Mouse (Mus musculus) liver, embryonic 15.5 days (tissue): ENCODE measurements at regions not wholly inside any gene's neighbourhood (a gene's known extent, or its start where the extent isn't known, plus 50 kb on each side); places are given as distances from the start of the nearest gene placed in this dataset.

ENCODE experiments used
- ATAC-seq: fragments of 200-750 bp; cut with Nextera tagmentation; 2 replicates; pipeline ENCODE4 v1.8.0; 2017; ENCODE audit warnings: moderate number of reproducible peaks, mild to moderate bottlenecking, moderate library complexity; ENCODE audit not compliant: insufficient read depth
- H3K27ac ChIP-seq: fragments of 300-500 bp; sonication (generic); replicated peaks from 2 replicates; pipeline ENCODE4 v1.5.1; 2015; ENCODE audit warnings: mild to moderate bottlenecking, inconsistent platforms
- H3K27me3 ChIP-seq: fragments of 300-500 bp; sonication (generic); 2 replicates; pipeline ENCODE4 v1.6.1; 2015; ENCODE audit warnings: mild to moderate bottlenecking, inconsistent platforms
- H3K36me3 ChIP-seq: fragments of 300-500 bp; sonication (generic); replicated peaks from 2 replicates; pipeline ENCODE4 v1.6.1; 2015; ENCODE audit warnings: moderate library complexity, mild to moderate bottlenecking, inconsistent platforms
- H3K4me1 ChIP-seq: fragments of 300-500 bp; sonication (generic); replicated peaks from 2 replicates; pipeline ENCODE4 v1.6.1; 2015; ENCODE audit warnings: inconsistent platforms
- H3K4me2 ChIP-seq: fragments of 300-500 bp; sonication (generic); 2 replicates; pipeline ENCODE4 v1.6.1; 2015; ENCODE audit warnings: moderate library complexity, mild to moderate bottlenecking, inconsistent platforms
- H3K4me3 ChIP-seq: fragments of 300-500 bp; sonication (generic); replicated peaks from 2 replicates; pipeline ENCODE4 v1.5.1; 2015; ENCODE audit warnings: mild to moderate bottlenecking, inconsistent platforms
- H3K9ac ChIP-seq: fragments of 300-500 bp; sonication (generic); 2 replicates; pipeline ENCODE4 v1.6.1; 2015; ENCODE audit warnings: moderate library complexity, mild to moderate bottlenecking, inconsistent platforms
- H3K9me3 ChIP-seq: fragments of 300-500 bp; sonication (generic); replicated peaks from 2 replicates; pipeline ENCODE4 v1.6.1; 2016; ENCODE audit warnings: inconsistent platforms
- WGBS: fragments of 180-500 bp; shearing (Covaris S2); methylation state at CpG from one replicate; pipeline ENCODE4 v1.1.7; 2015; ENCODE audit warnings: mixed read lengths; ENCODE audit not compliant: insufficient replicate concordance; 5-methylcytosine and 5-hydroxymethylcytosine counted together

- WGBS, result 52% methylated on average over 1 of the region's 1 CpGs
- H3K9ac ChIP-seq, result no peak overlapping the region
Observed at GRCm38 (mm10) chr10:17368636-17369035, 354.4 kb upstream of the Cited2 start.

GRCm38 (mm10) chr10:17372905-17373304 is 350.1 kb upstream of the Cited2 start:
- Histone ChIP-seq H3K4me2 (no peak overlapping the region), H3K9me3 (no peaks in the 10 kb centered on the region), H3K9ac (no peak overlapping the region), H3K36me3 (no peaks in the 10 kb centered on the region), H3K27ac (no peak overlapping the region), H3K4me1 (no peaks in the 10 kb centered on the region), H3K27me3 (no peaks in the 10 kb centered on the region), H3K4me3 (no peak overlapping the region)
- WGBS, result 64% methylated on average over 2 of the region's 2 CpGs
- no peak for ATAC-seq

More at GRCm38 (mm10) chr10:17368636-17369035, 354.4 kb upstream of the Cited2 start:
- no peaks in the 10 kb centered on the region for H3K27me3 ChIP-seq
- H3K4me2 ChIP-seq, result no peak overlapping the region
- H3K4me3 ChIP-seq, result no peak overlapping the region
- ATAC-seq, result no peak
- no peaks in the 10 kb centered on the region for H3K4me1 ChIP-seq
- no peak overlapping the region for H3K27ac ChIP-seq
- no peaks in the 10 kb centered on the region for H3K9me3 ChIP-seq
- H3K36me3 ChIP-seq, result no peaks in the 10 kb centered on the region

- no peak overlapping the region for H3K4me2 ChIP-seq
- 55% methylated on average over 2 of the region's 2 CpGs for WGBS
- no peak overlapping the region for H3K4me3 ChIP-seq
- H3K36me3 ChIP-seq, result no peaks in the 10 kb centered on the region
- H3K27me3 ChIP-seq, result no peaks in the 10 kb centered on the region
- no peak overlapping the region for H3K27ac ChIP-seq
- H3K9me3 ChIP-seq, result no peaks in the 10 kb centered on the region
- ATAC-seq, result no peak
- H3K9ac ChIP-seq, result no peak overlapping the region
- no peaks in the 10 kb centered on the region for H3K4me1 ChIP-seq
Observed at GRCm38 (mm10) chr10:17374047-17374446, 349.0 kb upstream of the Cited2 start.

- no peaks in the 10 kb centered on the region for H3K27me3 ChIP-seq
- no peak overlapping the region for H3K9ac ChIP-seq
- 56% methylated on average over 6 of the region's 6 CpGs for WGBS
- no peaks in the 10 kb centered on the region for H3K4me1 ChIP-seq
- H3K27ac ChIP-seq, result no peak overlapping the region
- no peaks in the 10 kb centered on the region for H3K36me3 ChIP-seq
- H3K4me3 ChIP-seq, result no peak overlapping the region
- no peaks in the 10 kb centered on the region for H3K9me3 ChIP-seq
- no peak overlapping the region for H3K4me2 ChIP-seq
- ATAC-seq, result no peak
Observed at GRCm38 (mm10) chr10:17382990-17383389, 340.0 kb upstream of the Cited2 start.

- no peaks in the 10 kb centered on the region for H3K4me1 ChIP-seq
- H3K4me2 ChIP-seq, result no peak overlapping the region
- no peak for ATAC-seq
- H3K27ac ChIP-seq, result no peak overlapping the region
- no peaks in the 10 kb centered on the region for H3K27me3 ChIP-seq
- no peaks in the 10 kb centered on the region for H3K9me3 ChIP-seq
- H3K9ac ChIP-seq, result no peak overlapping the region
- 36% methylated on average over 1 of the region's 1 CpGs for WGBS
- no peaks in the 10 kb centered on the region for H3K36me3 ChIP-seq
- H3K4me3 ChIP-seq, result no peak overlapping the region
Observed at GRCm38 (mm10) chr10:17385181-17385580, 337.8 kb upstream of the Cited2 start.

GRCm38 (mm10) chr10:17387296-17387695 is 335.7 kb upstream of the Cited2 start:
- no peaks in the 10 kb centered on the region for H3K27me3 ChIP-seq
- H3K9ac ChIP-seq, result no peak overlapping the region
- H3K4me1 ChIP-seq, result no peaks in the 10 kb centered on the region
- 64% methylated on average over 4 of the region's 4 CpGs for WGBS
- no peaks in the 10 kb centered on the region for H3K36me3 ChIP-seq
- ATAC-seq, result no peak
- no peak overlapping the region for H3K4me2 ChIP-seq
- no peaks in the 10 kb centered on the region for H3K9me3 ChIP-seq
- H3K4me3 ChIP-seq, result no peak overlapping the region
- no peak overlapping the region for H3K27ac ChIP-seq

- no peaks in the 10 kb centered on the region for H3K27me3 ChIP-seq
- no peak overlapping the region for H3K4me3 ChIP-seq
- H3K9me3 ChIP-seq, result no peaks in the 10 kb centered on the region
- no peaks in the 10 kb centered on the region for H3K4me1 ChIP-seq
- no peak for ATAC-seq
- H3K9ac ChIP-seq, result no peak overlapping the region
- 74% methylated on average over 8 of the region's 8 CpGs for WGBS
- H3K36me3 ChIP-seq, result no peaks in the 10 kb centered on the region
- no peak overlapping the region for H3K27ac ChIP-seq
- H3K4me2 ChIP-seq, result no peak overlapping the region
Observed at GRCm38 (mm10) chr10:17395495-17396224, 327.4 kb upstream of the Cited2 start.

- no peak overlapping the region for H3K27ac ChIP-seq
- no peak overlapping the region for H3K4me2 ChIP-seq
- H3K4me3 ChIP-seq, result no peak overlapping the region
- H3K4me1 ChIP-seq, result no peaks in the 10 kb centered on the region
- ATAC-seq, result no peak
- no peak overlapping the region for H3K9ac ChIP-seq
- H3K27me3 ChIP-seq, result no peaks in the 10 kb centered on the region
- no peaks in the 10 kb centered on the region for H3K9me3 ChIP-seq
- H3K36me3 ChIP-seq, result no peaks in the 10 kb centered on the region
Observed at GRCm38 (mm10) chr10:17403899-17404298, 319.1 kb upstream of the Cited2 start.

- H3K9ac ChIP-seq, result no peak overlapping the region
- WGBS, result 58% methylated on average over 2 of the region's 2 CpGs
- no peaks in the 10 kb centered on the region for H3K27me3 ChIP-seq
- H3K4me3 ChIP-seq, result no peak overlapping the region
- H3K36me3 ChIP-seq, result no peaks in the 10 kb centered on the region
- no peak for ATAC-seq
- no peak overlapping the region for H3K27ac ChIP-seq
- no peak overlapping the region for H3K4me2 ChIP-seq
- no peaks in the 10 kb centered on the region for H3K4me1 ChIP-seq
- H3K9me3 ChIP-seq, result no peaks in the 10 kb centered on the region
Observed at GRCm38 (mm10) chr10:17407854-17408606, 315.0 kb upstream of the Cited2 start.

GRCm38 (mm10) chr10:17408781-17409180 is 314.2 kb upstream of the Cited2 start:
- no peak overlapping the region for H3K27ac ChIP-seq

GRCm38 (mm10) chr10:17411300-17411987 is 311.6 kb upstream of the Cited2 start:
- 45% methylated on average over 4 of the region's 4 CpGs for WGBS
- Histone ChIP-seq H3K4me2 (no peak overlapping the region), H3K9ac (no peak overlapping the region), H3K9me3 (no peaks in the 10 kb centered on the region), H3K27me3 (no peaks in the 10 kb centered on the region), H3K4me3 (no peak overlapping the region), H3K36me3 (no peaks in the 10 kb centered on the region), H3K4me1 (no peaks in the 10 kb centered on the region), H3K27ac (no peak overlapping the region)
- no peak for ATAC-seq

More at GRCm38 (mm10) chr10:17408781-17409180, 314.2 kb upstream of the Cited2 start:
- H3K4me1 ChIP-seq, result no peaks in the 10 kb centered on the region
- no peak overlapping the region for H3K4me3 ChIP-seq
- no peak for ATAC-seq
- no peaks in the 10 kb centered on the region for H3K9me3 ChIP-seq
- no peak overlapping the region for H3K4me2 ChIP-seq
- H3K36me3 ChIP-seq, result no peaks in the 10 kb centered on the region
- H3K27me3 ChIP-seq, result no peaks in the 10 kb centered on the region
- no peak overlapping the region for H3K9ac ChIP-seq
- 63% methylated on average over 1 of the region's 1 CpGs for WGBS
